Mouse (Mus musculus) gastrocnemius, postnatal 10 days (tissue): ENCODE measurements around the gene Git1. TPM values are rescaled to one million over a fixed set of nuclear protein-coding genes. Genes with fewer than 3 reads are reported as not detected.
"Not testable (repeated sequence)": the region's sequence is repeated elsewhere in the genome, so short reads cannot be mapped to it uniquely, and the experiment has no call there.

Experiments
- DNase-seq: peaks from one replicate; pipeline ENCODE4 v3.0.0; 2021; ENCODE audit warnings: mixed read lengths
- total RNA-seq, 2 experiments: library from RNA; stranded (reverse); gene quantifications; 2 replicates each; pipeline ENCODE4 v1.2.3; 2021

The Git1 gene
- total RNA-seq, 2 experiments from 2014 or later, result 31.5 to 39.9 TPM

DNA sequence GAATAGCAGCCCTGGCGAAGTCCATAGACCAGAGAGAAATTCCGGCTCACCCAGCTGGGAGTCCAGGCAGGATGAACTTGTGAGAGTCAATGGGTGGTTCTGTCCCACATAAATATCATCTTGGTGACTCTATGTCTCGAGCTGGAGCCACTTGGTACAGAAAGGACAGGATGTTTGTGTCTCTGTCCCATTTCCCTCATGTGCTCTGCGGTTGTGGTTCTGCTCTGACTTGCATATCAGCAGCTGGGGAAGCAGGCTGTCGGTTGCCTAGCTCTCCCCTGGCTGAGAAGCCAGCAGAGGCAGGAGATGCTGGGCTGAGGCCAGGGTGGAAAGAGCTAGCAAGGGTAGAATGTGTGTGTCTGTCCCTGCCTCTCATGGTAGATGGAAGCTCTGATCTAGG is 25.7 kb downstream of the Git1 start, which contains the start of gene Gm10392:
TSS of gene Gm10392 (minus strand) at position 156 of the 400 bp plus-strand sequence.
- no peak for DNase-seq

DNA sequence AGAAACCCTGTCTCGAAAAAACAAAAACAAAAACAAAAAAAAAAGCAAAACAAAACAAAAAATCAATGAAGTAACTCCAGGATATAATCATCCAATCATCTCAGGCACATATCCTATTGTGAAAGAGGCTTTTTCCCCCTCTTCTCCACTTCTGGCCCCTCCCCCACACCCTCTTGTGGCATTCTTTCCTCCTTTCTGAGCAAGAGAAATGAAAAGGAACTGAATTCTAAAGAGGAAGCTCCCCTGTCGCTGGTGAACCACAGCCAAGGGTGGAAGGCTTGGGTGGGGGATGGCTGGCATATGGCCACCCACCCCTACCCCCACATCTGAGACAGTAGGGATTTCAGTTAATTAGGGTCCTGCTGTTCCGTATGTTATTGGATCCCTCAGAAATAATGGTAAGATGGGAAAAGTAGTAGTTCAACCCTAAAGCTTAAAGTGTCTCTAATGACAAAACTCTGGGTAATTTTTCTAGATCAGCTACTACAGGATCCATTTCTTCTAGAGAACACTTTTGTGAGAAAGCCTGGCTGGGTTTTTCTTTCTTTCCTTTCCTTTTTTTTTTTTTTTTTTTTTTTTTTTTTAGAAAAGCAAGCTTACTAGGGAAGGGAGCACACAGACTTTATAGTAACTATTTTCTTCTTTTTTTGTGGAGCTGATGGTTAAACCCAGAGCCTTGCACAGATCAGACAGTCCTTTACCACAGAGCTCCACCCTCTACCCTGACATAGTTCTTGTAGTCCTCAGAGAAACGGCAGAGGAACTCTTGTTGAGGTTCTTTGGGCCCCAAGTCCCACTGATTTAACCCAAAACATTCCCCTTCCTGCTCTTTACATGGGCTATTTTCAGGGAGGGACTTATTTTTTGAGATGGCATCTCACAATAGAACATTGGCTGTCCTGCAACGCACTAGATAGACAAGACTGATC is 27.5 kb downstream of the Git1 start:
- DNase-seq, result no peak

DNA sequence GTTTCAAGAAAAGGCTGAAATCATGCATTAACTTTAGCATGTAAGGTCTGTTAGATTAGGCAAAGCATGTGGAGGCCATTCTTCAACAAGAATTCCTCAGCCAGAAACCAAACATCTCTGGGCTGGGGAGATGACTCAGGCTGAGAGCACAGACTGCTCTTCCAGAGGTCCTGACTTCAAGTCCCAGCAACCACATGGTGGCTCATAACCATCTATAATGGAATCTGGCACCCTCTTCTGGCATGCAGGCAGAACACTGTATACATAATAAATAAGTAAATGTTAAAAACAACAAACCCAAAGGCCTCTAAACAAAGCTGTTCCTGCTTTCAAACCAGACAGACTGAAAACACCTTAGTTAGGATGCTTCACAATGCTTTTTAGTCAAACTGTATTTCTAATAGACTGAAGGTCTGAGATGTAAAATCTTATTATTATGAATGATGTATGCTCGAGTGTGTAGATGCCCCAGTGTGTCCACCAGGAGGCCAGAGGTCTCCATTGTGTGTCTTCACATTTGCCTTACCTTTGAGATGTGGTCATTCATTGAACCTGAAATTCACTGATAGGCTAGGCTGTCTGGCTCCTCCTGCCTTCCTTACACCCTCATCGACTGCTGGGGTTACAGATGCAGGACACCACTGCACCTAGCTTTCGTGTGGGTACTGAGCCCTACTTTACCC is 32.6 kb downstream of the Git1 start:
- DNase-seq, result no peak

DNA sequence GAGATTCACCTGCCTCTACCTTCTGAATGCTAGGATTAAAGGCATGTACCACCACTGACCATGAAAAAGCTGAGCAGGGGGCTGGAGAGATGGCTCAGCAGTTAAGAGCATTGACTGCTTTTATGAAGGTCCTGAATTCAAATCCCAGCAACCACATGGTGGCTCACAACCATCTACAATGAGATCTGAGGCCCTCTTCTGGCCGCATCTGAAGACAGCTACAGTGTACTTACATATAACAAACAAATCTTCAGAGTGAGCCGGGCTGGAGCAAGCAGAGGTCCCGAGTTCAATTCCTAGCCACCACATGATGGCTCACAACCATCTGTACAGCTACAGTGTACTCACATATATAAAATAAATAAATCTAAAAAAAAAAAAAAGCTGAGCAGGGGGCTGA is 35.1 kb downstream of the Git1 start:
- not testable (repeated sequence) for DNase-seq

DNA sequence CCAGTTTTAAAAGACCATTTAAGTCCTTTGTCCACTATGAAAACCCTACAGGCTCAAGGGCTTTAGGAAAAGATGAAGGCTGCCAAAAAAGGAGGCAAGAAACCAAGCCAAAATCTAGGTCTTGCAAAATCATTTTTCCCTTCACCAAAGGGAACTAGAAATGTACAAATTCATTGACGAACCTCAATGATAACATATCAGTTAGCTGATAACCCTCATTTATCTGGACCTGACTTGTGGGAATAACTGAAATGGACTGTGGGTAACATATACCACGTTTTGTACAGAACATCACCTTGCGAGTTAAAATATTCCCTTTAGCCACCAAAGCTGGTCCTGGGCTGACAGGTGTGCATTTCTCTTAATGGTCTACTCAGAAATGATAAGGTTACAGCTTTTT is 36.3 kb downstream of the Git1 start:
- DNase-seq, result no peak

DNA sequence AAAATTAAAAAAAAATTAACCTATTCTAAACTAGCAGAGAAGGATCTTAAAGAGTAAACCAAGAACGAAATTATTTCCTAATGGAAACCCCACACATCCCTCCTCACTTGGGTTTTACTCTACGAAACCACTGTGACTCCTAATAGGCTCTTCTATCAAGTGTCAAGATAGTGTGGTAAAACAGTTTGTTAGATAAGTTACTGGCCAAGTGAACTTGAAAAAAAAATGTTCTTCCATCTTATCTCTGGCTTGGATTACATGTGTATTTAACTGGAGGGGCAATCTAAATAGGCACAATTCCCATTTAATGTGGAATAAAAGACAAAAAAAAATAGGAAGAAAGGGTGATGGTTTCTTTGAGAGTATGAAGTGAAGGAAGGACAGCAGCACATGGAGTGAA is 37.5 kb downstream of the Git1 start:
- DNase-seq, result no peak

DNA sequence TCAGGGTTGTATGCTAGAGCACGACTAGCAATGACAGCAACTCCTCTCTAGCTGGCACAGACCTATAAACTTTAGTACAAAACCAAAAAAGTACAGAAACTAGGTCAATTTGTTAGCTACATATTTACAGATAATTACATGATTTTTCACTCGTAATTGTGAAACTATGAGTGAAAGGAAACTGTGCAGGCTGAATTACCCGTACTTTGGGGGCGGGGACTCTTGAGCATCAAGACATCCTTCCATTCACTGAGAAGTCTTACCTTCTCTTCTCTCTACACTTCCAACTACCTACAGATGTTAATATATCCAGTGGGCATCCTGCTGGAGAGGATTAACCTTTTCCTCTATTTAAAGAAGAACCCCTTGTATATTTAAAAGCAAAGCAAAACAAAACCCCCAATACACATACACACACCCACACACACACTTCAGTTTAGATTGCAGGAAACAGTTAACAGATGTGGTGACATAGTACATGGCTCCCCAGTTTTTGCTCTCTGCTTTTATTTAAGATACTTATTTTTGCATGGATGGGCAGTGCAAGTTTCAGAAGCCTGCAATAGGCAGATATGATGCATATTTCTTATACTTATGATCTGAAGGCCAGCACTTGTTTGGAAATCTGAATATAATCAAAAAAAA is 39.0 kb downstream of the Git1 start:
- no peak for DNase-seq

DNA sequence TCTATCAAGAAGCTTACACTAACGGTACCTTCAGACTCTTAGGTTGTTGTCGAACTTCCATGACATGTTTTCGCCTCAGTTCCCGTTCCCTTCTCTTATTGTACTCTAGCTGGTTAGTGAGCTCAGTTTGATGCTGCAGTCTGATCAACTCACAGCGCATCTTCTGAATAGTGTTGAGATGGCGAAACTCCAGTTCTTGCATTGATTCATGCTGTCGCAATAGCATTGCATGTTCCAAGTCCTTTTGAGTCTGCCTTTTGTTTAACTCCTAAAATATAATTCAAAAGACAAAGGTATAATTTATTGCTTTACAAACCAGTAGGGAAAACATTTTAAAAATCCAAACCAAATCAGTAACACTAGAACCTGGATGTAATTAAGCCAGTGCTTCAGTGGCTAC is 51.9 kb downstream of the Git1 start:
- DNase-seq, result no peak

Other genes with a start within 250 kb of the Git1 start
- gene Coro6, start 31.2 kb upstream of the Git1 start, total RNA-seq, result 10 to 100 TPM; 61.7 to 67.7 TPM
- gene Ankrd13b, start 3.9 kb upstream of the Git1 start, total RNA-seq, result 1 to 10 TPM; 7.2 to 9.3 TPM
- under 1 TPM; 0.70 to 0.81 TPM for gene Abhd15, start 21.6 kb downstream of the Git1 start, total RNA-seq
- 10 to 100 TPM in 1 of 2 experiments, 1 to 10 TPM in 1; 7.7 to 10.0 TPM for gene Trp53i13, start 22.4 kb downstream of the Git1 start, total RNA-seq
- gene Gm10392, start 25.6 kb downstream of the Git1 start, total RNA-seq, result not detected
- gene Taok1, start 114.3 kb downstream of the Git1 start, total RNA-seq, result 10 to 100 TPM; 39.7 to 43.7 TPM
- gene Nufip2, start 192.6 kb downstream of the Git1 start, total RNA-seq, result 10 to 100 TPM; 43.0 to 57.7 TPM
- gene Cryba1, start 231.7 kb downstream of the Git1 start, total RNA-seq, result not detected